Mouse (Mus musculus) bone marrow, adult 2 months (tissue): ENCODE results near the gene Mrpl33.

Experiments
- CTCF ChIP-seq: fragments of 200-500 bp; IDR thresholded peaks from 2 replicates; pipeline ENCODE4 v1.5.1; 2011; ENCODE audit warnings: low read length, control low read depth; ENCODE audit not compliant: control insufficient read depth, insufficient read depth
- POLR2A ChIP-seq: fragments of 200-500 bp; IDR thresholded peaks from 2 replicates; pipeline ENCODE4 v1.6.1; 2011; ENCODE audit warnings: low read depth, mild to moderate bottlenecking, control low read depth, low read length, borderline replicate concordance; ENCODE audit not compliant: control insufficient read depth

- TF ChIP-seq CTCF (no peak), POLR2A (no peak)
These were observed 13.5 kb upstream of the Mrpl33 start for GRCm38 (mm10) chr5:31583261-31583660.
